Mouse (Mus musculus) left cerebral cortex, postnatal 36 days (tissue): ENCODE data around the gene Plcb1. TPM values are rescaled to one million over a fixed set of nuclear protein-coding genes. Genes with fewer than 3 reads are reported as not detected.

Experiments used
- DNase-seq, 2 experiments: peaks; one replicate each; pipeline ENCODE4 v3.0.0; 2021 to 2022; ENCODE audit warnings: low spot score in 2 of 2, mixed read lengths in 1 of 2
- intact Hi-C: fragments of 180-260 bp; cut with DNase I; formaldehyde crosslinking; loops from one replicate; pipeline ENCODE4 v1.15.1; 2025
- total RNA-seq, 2 experiments: library from RNA; stranded (reverse); gene quantifications; 2 replicates each; pipeline ENCODE4 v1.2.3; 2021

The Plcb1 gene
- total RNA-seq, 2 experiments from 2014 or later: 186 to 196 TPM

GRCm38 (mm10) chr2:135249925-135250324 lies 464.1 kb downstream of the Plcb1 start:
- intact Hi-C loops: no loop called here
- no peak for DNase-seq

GRCm38 (mm10) chr2:135251821-135252315 lies 466.0 kb downstream of the Plcb1 start:
- DNase-seq: no peak
- intact Hi-C loops: no loop called here

GRCm38 (mm10) chr2:135259136-135259535 lies 473.3 kb downstream of the Plcb1 start:
- no peak for DNase-seq
- intact Hi-C loops: no loop called here

GRCm38 (mm10) chr2:135263943-135264342 lies 478.1 kb downstream of the Plcb1 start:
- DNase-seq: no peak
- intact Hi-C loops: no loop called here

GRCm38 (mm10) chr2:135274949-135275348 lies 489.1 kb downstream of the Plcb1 start:
- no peak for DNase-seq
- intact Hi-C loops: no loop called here

- peak; percentile 27 to 31 for DNase-seq
- intact Hi-C loops: no loop called here
Measured at GRCm38 (mm10) chr2:135278506-135278905, 492.6 kb downstream of the Plcb1 start.

- intact Hi-C loops: no loop called here
- no peak for DNase-seq
Measured at GRCm38 (mm10) chr2:135279026-135279425, 493.2 kb downstream of the Plcb1 start.

GRCm38 (mm10) chr2:135283783-135284182 lies 497.9 kb downstream of the Plcb1 start:
- DNase-seq: no peak
- intact Hi-C loops: no loop called here

- intact Hi-C loops: no loop called here
- DNase-seq: no peak
Measured at GRCm38 (mm10) chr2:135296184-135296769, 510.4 kb downstream of the Plcb1 start.

- no peak for DNase-seq
- intact Hi-C loops: no loop called here
Measured at GRCm38 (mm10) chr2:135300480-135300879, 514.6 kb downstream of the Plcb1 start.

GRCm38 (mm10) chr2:135302483-135302882 lies 516.6 kb downstream of the Plcb1 start:
- intact Hi-C loops: no loop called here
- no peak for DNase-seq

- DNase-seq: no peak
- intact Hi-C loops: no loop called here
Measured at GRCm38 (mm10) chr2:135305186-135305585, 519.3 kb downstream of the Plcb1 start.

- no peak for DNase-seq
- intact Hi-C loops: no loop called here
Measured at GRCm38 (mm10) chr2:135305736-135306471, 520.0 kb downstream of the Plcb1 start.

GRCm38 (mm10) chr2:135306472-135306771 lies 520.6 kb downstream of the Plcb1 start:
- intact Hi-C loops: no loop called here
- DNase-seq: no peak

GRCm38 (mm10) chr2:135307787-135308186 lies 521.9 kb downstream of the Plcb1 start:
- intact Hi-C loops: no loop called here

GRCm38 (mm10) chr2:135315980-135316379 lies 530.1 kb downstream of the Plcb1 start:
- DNase-seq: no peak
- intact Hi-C loops: no loop called here

More at GRCm38 (mm10) chr2:135307787-135308186, 521.9 kb downstream of the Plcb1 start:
- DNase-seq: no peak

- intact Hi-C loops: no loop called here
- no peak for DNase-seq
Measured at GRCm38 (mm10) chr2:135318136-135318535, 532.3 kb downstream of the Plcb1 start.

- intact Hi-C loops: no loop called here
- DNase-seq: no peak
Measured at GRCm38 (mm10) chr2:135323276-135323954, 537.5 kb downstream of the Plcb1 start.

- peak; percentile 61 to 69 for DNase-seq
Measured at GRCm38 (mm10) chr2:135323955-135324302, 538.1 kb downstream of the Plcb1 start.

GRCm38 (mm10) chr2:135328756-135329155 lies 542.9 kb downstream of the Plcb1 start:
- intact Hi-C loops: no loop called here
- DNase-seq: no peak

More at GRCm38 (mm10) chr2:135323955-135324302, 538.1 kb downstream of the Plcb1 start:
- intact Hi-C loops: loop anchor here (2.0 kb wide), 2 partner anchors 537 to 775 kb away; partner anchors contain the start of gene Plcb1
